Mouse (Mus musculus) MEL (cell line): Measurements from ENCODE around the gene Rsl1d1. TPM values are rescaled to one million over a fixed set of nuclear protein-coding genes. Genes with fewer than 3 reads are reported as not detected.

Experiments used
- DNase-seq: peaks from one replicate; pipeline ENCODE4 v3.0.0; 2011; ENCODE audit warnings: low read depth, low spot score
- H3K27ac ChIP-seq: 2 replicates; pipeline ENCODE4 v1.5.1; 2012; ENCODE audit warnings: low read depth, mild to moderate bottlenecking, control low read depth, low read length, moderate library complexity; ENCODE audit not compliant: control insufficient read depth
- H3K27me3 ChIP-seq, 2 experiments: fragments of 150-350 bp in 1 of 2; sonication (generic) in 1 of 2; 2 replicates each; pipeline ENCODE4 v1.6.1; 2012; ENCODE audit warnings: low read length in 2 of 2, mild to moderate bottlenecking in 2 of 2, improper control_type of control experiment in 1 of 2, moderate library complexity in 1 of 2; ENCODE audit not compliant: insufficient read depth in 2 of 2, control insufficient read depth in 1 of 2
- H3K36me3 ChIP-seq, 2 experiments: 2 replicates each; pipeline ENCODE4 v1.6.1; 2012 to 2014; ENCODE audit warnings: low read length in 2 of 2, improper control_type of control experiment in 1 of 2, inconsistent platforms in 1 of 2, mild to moderate bottlenecking in 1 of 2; ENCODE audit not compliant: insufficient read depth in 2 of 2, control insufficient read depth in 1 of 2
- H3K4me1 ChIP-seq, 2 experiments: fragments of 150-350 bp in 1 of 2; sonication (generic) in 1 of 2; 2 replicates each; pipeline ENCODE4 v1.6.1; 2012; ENCODE audit warnings: low read length in 2 of 2, improper control_type of control experiment in 1 of 2, mild to moderate bottlenecking in 1 of 2; ENCODE audit not compliant: insufficient read depth in 2 of 2, control insufficient read depth in 1 of 2
- H3K4me3 ChIP-seq, 2 experiments: fragments of 150-350 bp in 1 of 2; sonication (generic) in 1 of 2; 2 replicates each; pipeline ENCODE4 v1.5.1; 2012; ENCODE audit warnings: low read depth in 2 of 2, low read length in 2 of 2, mild to moderate bottlenecking in 2 of 2, moderate library complexity in 2 of 2, control low read depth in 1 of 2, improper control_type of control experiment in 1 of 2; ENCODE audit not compliant: control insufficient read depth in 1 of 2, insufficient read depth in 1 of 2
- H3K79me2 ChIP-seq: 2 replicates; pipeline ENCODE4 v1.6.1; 2012; ENCODE audit warnings: mild to moderate bottlenecking, low read length, moderate library complexity; ENCODE audit not compliant: control insufficient read depth, poor library complexity, insufficient read depth
- H3K9ac ChIP-seq: 2 replicates; pipeline ENCODE4 v1.6.1; 2012; ENCODE audit warnings: low read depth, mild to moderate bottlenecking, control low read depth, low read length, moderate library complexity; ENCODE audit not compliant: control insufficient read depth, poor library complexity, severe bottlenecking
- H3K9me3 ChIP-seq: fragments of 150-350 bp; sonication (generic); replicated peaks from 2 replicates; pipeline ENCODE4 v1.6.1; 2012; ENCODE audit warnings: mild to moderate bottlenecking, low read length, improper control_type of control experiment, moderate library complexity; ENCODE audit not compliant: insufficient read depth
- CHD2 ChIP-seq: IDR thresholded peaks from 2 replicates; pipeline ENCODE4 v1.6.1; 2011; ENCODE audit warnings: low read length, improper control_type of control experiment
- CTCF ChIP-seq, 3 experiments: IDR thresholded peaks in 2 of 3; conservative IDR thresholded peaks in 1 of 3; 2 replicates each; pipeline ENCODE4 v1.5.1; 2011 to 2012; ENCODE audit warnings: low read length in 3 of 3, low read depth in 2 of 3, mild to moderate bottlenecking in 2 of 3, improper control_type of control experiment in 1 of 3, inconsistent platforms in 1 of 3, mixed read lengths in 1 of 3, moderate library complexity in 1 of 3; ENCODE audit not compliant: control insufficient read depth in 1 of 3, insufficient read depth in 1 of 3, poor library complexity in 1 of 3, severe bottlenecking in 1 of 3
- E2F4 ChIP-seq: IDR thresholded peaks from 2 replicates; pipeline ENCODE4 v1.6.1; 2011; ENCODE audit warnings: low read depth, low read length, improper control_type of control experiment, borderline replicate concordance
- ELF1 ChIP-seq: IDR thresholded peaks from 2 replicates; pipeline ENCODE4 v1.6.1; 2014; ENCODE audit warnings: low read depth, mild to moderate bottlenecking, inconsistent platforms, low read length, improper control_type of control experiment, moderate library complexity
- EP300 ChIP-seq, 2 experiments: IDR thresholded peaks; 2 replicates each; pipeline ENCODE4 v1.6.1; 2011; ENCODE audit warnings: improper control_type of control experiment in 2 of 2, low read length in 2 of 2, low read depth in 1 of 2, mild to moderate bottlenecking in 1 of 2
- ETS1 ChIP-seq: IDR thresholded peaks from 2 replicates; pipeline ENCODE4 v1.6.1; 2012; ENCODE audit warnings: low read depth, mild to moderate bottlenecking, inconsistent platforms, low read length, improper control_type of control experiment, moderate library complexity
- GABPA ChIP-seq: IDR thresholded peaks from 2 replicates; pipeline ENCODE4 v1.6.1; 2012; ENCODE audit warnings: low read depth, mild to moderate bottlenecking, inconsistent platforms, low read length, improper control_type of control experiment, moderate library complexity
- HCFC1 ChIP-seq: IDR thresholded peaks from 2 replicates; pipeline ENCODE4 v1.6.1; 2012; ENCODE audit warnings: low read depth, mild to moderate bottlenecking, inconsistent platforms, low read length, improper control_type of control experiment, moderate library complexity
- JUND ChIP-seq: IDR thresholded peaks from 2 replicates; pipeline ENCODE4 v1.6.1; 2011; ENCODE audit warnings: low read depth, mild to moderate bottlenecking, improper control_type of control experiment, low read length
- KAT2A ChIP-seq: conservative IDR thresholded peaks from 2 replicates; pipeline ENCODE4 v1.6.1; 2012; ENCODE audit warnings: low read depth, low read length, improper control_type of control experiment, inconsistent platforms
- MAX ChIP-seq: IDR thresholded peaks from 2 replicates; pipeline ENCODE4 v1.6.1; 2011; ENCODE audit warnings: low read length, improper control_type of control experiment
- MAZ ChIP-seq: IDR thresholded peaks from 2 replicates; pipeline ENCODE4 v1.6.1; 2012; ENCODE audit warnings: low read depth, mild to moderate bottlenecking, inconsistent platforms, low read length, improper control_type of control experiment
- MEF2A ChIP-seq: IDR thresholded peaks from 2 replicates; pipeline ENCODE4 v1.6.1; 2014; ENCODE audit warnings: low read depth, mild to moderate bottlenecking, inconsistent platforms, low read length, improper control_type of control experiment; ENCODE audit not compliant: poor library complexity, insufficient replicate concordance, severe bottlenecking; ENCODE audit errors: extremely low read depth
- MYC ChIP-seq: IDR thresholded peaks from 2 replicates; pipeline ENCODE4 v1.6.1; 2011; ENCODE audit warnings: low read depth, mild to moderate bottlenecking, low read length, improper control_type of control experiment, moderate library complexity
- POLR2A ChIP-seq, 2 experiments: IDR thresholded peaks; 2 replicates each; pipeline ENCODE4 v1.6.1; 2011 to 2012; ENCODE audit warnings: low read length in 2 of 2, mild to moderate bottlenecking in 2 of 2, control low read depth in 1 of 2, improper control_type of control experiment in 1 of 2, low read depth in 1 of 2, moderate library complexity in 1 of 2; ENCODE audit not compliant: control insufficient read depth in 1 of 2, insufficient read depth in 1 of 2, poor library complexity in 1 of 2
- POLR2AphosphoS2 ChIP-seq: IDR thresholded peaks from 2 replicates; pipeline ENCODE4 v1.6.1; 2011; ENCODE audit warnings: low read length, improper control_type of control experiment
- POLR2AphosphoS5 ChIP-seq: IDR thresholded peaks from 2 replicates; pipeline ENCODE4 v1.6.1; 2012; ENCODE audit warnings: low read depth, borderline replicate concordance, mild to moderate bottlenecking, inconsistent platforms, low read length, moderate library complexity, mixed read lengths
- SIN3A ChIP-seq: IDR thresholded peaks from 2 replicates; pipeline ENCODE4 v1.6.1; 2012; ENCODE audit warnings: low read length, improper control_type of control experiment, inconsistent platforms
- SMC3 ChIP-seq: IDR thresholded peaks from 2 replicates; pipeline ENCODE4 v1.6.1; 2011; ENCODE audit warnings: low read depth, low read length, improper control_type of control experiment
- TBP ChIP-seq: IDR thresholded peaks from 2 replicates; pipeline ENCODE4 v1.8.0; 2011; ENCODE audit warnings: low read depth, low read length, improper control_type of control experiment
- UBTF ChIP-seq: IDR thresholded peaks from 2 replicates; pipeline ENCODE4 v1.6.1; 2012; ENCODE audit warnings: low read depth, mild to moderate bottlenecking, inconsistent platforms, low read length, improper control_type of control experiment, moderate library complexity, borderline replicate concordance; ENCODE audit not compliant: insufficient read depth
- USF2 ChIP-seq, 2 experiments: IDR thresholded peaks; 2 replicates each; pipeline ENCODE4 v1.6.1; 2011 to 2012; ENCODE audit warnings: improper control_type of control experiment in 2 of 2, low read length in 2 of 2, borderline replicate concordance in 1 of 2, inconsistent platforms in 1 of 2, low read depth in 1 of 2, mild to moderate bottlenecking in 1 of 2; ENCODE audit not compliant: insufficient read depth in 1 of 2
- ZMIZ1 ChIP-seq: IDR thresholded peaks from 2 replicates; pipeline ENCODE4 v1.6.1; 2012; ENCODE audit warnings: low read depth, mild to moderate bottlenecking, inconsistent platforms, low read length, improper control_type of control experiment, moderate library complexity
- polyA plus RNA-seq, 2 experiments: library from polyadenylated mRNA; stranded (reverse) in 1 of 2; unstranded in 1 of 2; fragments of >175 nt in 1 of 2; fragments of >200 nt in 1 of 2; gene quantifications; 2 replicates each; pipeline versions ENCODE4 v1.2.1 to v1.2.4; 2012; ENCODE audit warnings: low replicate concordance in 2 of 2, low read depth in 1 of 2; ENCODE audit not compliant: insufficient read length in 2 of 2, insufficient read depth in 1 of 2, missing spikeins in 1 of 2
- total RNA-seq: library from RNA; depleted of rRNA; stranded (reverse); fragments of 300-350 nt; gene quantifications from 2 replicates; pipeline ENCODE4 v1.2.3, GENCODE M21; 2012

The Rsl1d1 gene
- total and polyA plus RNA-seq, 3 experiments = 228 to 1,181 (median 232) TPM

DNA sequence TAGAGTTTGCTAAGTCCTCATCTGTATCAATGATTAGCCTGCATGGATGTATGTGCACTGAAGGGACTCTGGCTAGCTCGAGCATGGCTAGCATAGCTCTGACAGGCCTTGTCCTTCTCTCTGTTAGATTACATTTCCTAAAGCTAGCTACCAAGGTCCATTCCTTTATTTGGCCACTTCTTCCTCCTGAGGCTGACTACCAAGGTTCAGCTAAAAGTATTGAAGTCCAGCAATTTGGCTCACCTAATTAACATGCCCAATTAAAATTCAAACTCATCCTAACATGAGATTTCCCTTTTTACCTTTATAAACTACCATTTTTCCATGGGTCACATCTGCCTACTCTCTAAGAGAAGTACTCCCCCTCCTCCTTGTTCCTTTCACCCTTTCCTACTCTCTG is 39.3 kb upstream of the Rsl1d1 start:
- Histone ChIP-seq H3K4me1 (peaks cover 0 to 4% of the 10 kb centered on the region in 2 experiments; a peak in 2 of 4 replicates), H3K27ac (no peak overlapping the region), H3K27me3 (no peaks in the 10 kb centered on the region), H3K4me3 (no peak overlapping the region), H3K9me3 (no peaks in the 10 kb centered on the region), H3K9ac (no peak overlapping the region), H3K36me3 (peaks cover 9 to 29% of the 10 kb centered on the region in 2 experiments), H3K79me2 (peaks cover 73% of the 10 kb centered on the region)
- no peak for TF ChIP-seq E2F4
- TF ChIP-seq KAT2A = no peak
- TF ChIP-seq ZMIZ1 = no peak
- no peak for DNase-seq

DNA sequence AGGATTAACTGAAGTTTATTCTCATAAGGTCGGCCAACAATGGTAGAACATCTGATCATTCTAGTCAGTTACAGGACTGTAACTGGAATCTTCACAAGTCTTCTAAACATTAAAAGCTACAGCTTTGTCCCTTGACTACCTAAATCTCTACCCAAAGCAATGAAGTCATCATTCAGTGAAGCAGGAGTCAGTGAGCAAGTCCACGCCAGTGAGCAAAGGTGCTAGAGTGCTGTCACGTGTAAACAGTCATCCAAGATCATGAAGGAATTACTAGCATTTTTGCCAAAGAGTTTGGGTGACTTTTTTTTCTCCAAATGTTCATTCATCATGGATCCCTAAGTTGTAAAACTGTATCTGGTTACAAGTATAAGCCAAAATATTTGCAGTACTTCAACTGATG is 14.7 kb upstream of the Rsl1d1 start:
- H3K4me3 ChIP-seq = no peak overlapping the region
- H3K36me3 ChIP-seq = peaks cover 0 to 37% of the 10 kb centered on the region in 2 experiments
- no peak for DNase-seq
- TF ChIP-seq POLR2AphosphoS2 (peak; percentile 52), SIN3A (no peak), ELF1 (no peak), TBP (no peak), ETS1 (no peak), POLR2A (IDR thresholded peaks at IDR 0.05; ENCODE audit: control insufficient read depth in 1 of 2, insufficient read depth in 1 of 2, low read depth in 1 of 2, low read length in 2 of 2, poor library complexity in 1 of 2) (no peak; a peak in 1 of 4 replicates)
- no peaks in the 10 kb centered on the region for H3K9me3 ChIP-seq
- no peak overlapping the region for H3K27ac ChIP-seq
- no peak overlapping the region for H3K9ac ChIP-seq
- H3K79me2 ChIP-seq = no peaks in the 10 kb centered on the region
- no peaks in the 10 kb centered on the region for H3K4me1 ChIP-seq
- H3K27me3 ChIP-seq = no peaks in the 10 kb centered on the region

DNA sequence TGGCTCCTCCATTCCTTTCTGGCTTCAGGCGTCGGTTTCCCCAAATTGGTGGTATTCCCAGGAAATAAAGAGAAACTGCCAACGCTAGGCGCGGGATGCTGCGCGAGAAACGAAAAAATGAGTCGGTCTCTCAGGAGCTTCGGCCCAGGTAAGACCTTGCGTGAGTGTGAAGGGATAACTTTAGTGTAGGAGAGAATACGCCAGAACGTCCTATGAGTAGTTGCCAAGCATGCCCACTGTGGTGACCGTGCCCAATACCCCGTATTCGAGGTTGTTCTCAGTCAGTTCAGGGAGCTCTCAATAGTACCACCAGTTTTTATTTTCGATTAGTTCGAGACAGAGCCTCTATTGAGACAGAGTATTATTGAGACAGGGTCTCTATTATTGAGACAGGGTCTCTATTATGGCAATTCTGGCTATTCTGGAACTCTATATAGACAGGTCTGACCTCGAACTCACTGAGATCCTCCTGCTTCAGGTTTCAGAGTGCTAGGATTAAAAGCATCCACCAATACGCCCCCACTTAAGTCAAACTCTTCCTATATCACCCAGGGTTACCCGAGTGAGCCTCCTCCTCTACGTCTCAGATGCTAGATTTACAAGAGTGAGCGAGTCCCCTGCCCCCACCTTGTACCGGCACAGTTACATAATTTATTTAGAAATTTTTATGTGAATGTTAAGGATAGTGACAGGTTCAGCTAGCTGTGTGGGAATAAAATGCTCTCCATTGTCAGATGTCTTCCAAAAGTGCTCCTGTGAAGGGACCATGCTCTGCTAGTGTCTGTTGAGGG is 664 bp upstream of the Rsl1d1 start:
- Histone ChIP-seq H3K9ac (peak overlapping the region; percentile 88), H3K27me3 (no peaks in the 10 kb centered on the region), H3K4me1 (peaks cover 2 to 18% of the 10 kb centered on the region in 2 experiments; a peak in 3 of 4 replicates)
- DNase-seq = peak; percentile 63
- TF ChIP-seq GABPA (no peak), CTCF (IDR thresholded peaks at IDR 0.05 in 2 of 3, conservative IDR thresholded peaks at IDR 0.05 in 1 of 3; ENCODE audit: control insufficient read depth in 1 of 3, insufficient read depth in 1 of 3, low read depth in 2 of 3, low read length in 3 of 3, poor library complexity in 1 of 3, severe bottlenecking in 1 of 3) (no peak), ELF1 (no peak), MAZ (no peak), ZMIZ1 (no peak), UBTF (no peak), POLR2A (IDR thresholded peaks at IDR 0.05; ENCODE audit: control insufficient read depth in 1 of 2, insufficient read depth in 1 of 2, low read depth in 1 of 2, low read length in 2 of 2, poor library complexity in 1 of 2) (no peak), EP300 (IDR thresholded peaks at IDR 0.05; ENCODE audit: low read depth in 1 of 2, low read length in 2 of 2) (no peak), POLR2AphosphoS2 (no peak), HCFC1 (no peak), MAX (no peak), MEF2A (no peak), CHD2 (no peak), SMC3 (no peak), USF2 (IDR thresholded peaks at IDR 0.05; ENCODE audit: borderline replicate concordance in 1 of 2, insufficient read depth in 1 of 2, low read depth in 1 of 2, low read length in 2 of 2) (no peak), MYC (no peak), POLR2AphosphoS5 (no peak), JUND (no peak)
- TF ChIP-seq, all 39 proteins: peak for 0
- Histone ChIP-seq H3K4me3 (peak overlapping the region; percentile 76 to 80), H3K27ac (peak overlapping the region; percentile 69), H3K9me3 (no peaks in the 10 kb centered on the region), H3K79me2 (peaks cover 43% of the 10 kb centered on the region), H3K36me3 (peaks cover 18 to 38% of the 10 kb centered on the region in 2 experiments)
